Mouse (Mus musculus) C3H10T1/2 (cell line): ENCODE data around the gene Ms4a5. TPM values are rescaled to one million over a fixed set of nuclear protein-coding genes. Genes with fewer than 3 reads are reported as not detected.

Experiments used
- polyA plus RNA-seq, 2 experiments: library from polyadenylated mRNA; unstranded; fragments of >200 nt; fragmentation: generic; extraction: Trizol; gene quantifications; one replicate each; pipeline ENCODE4 v1.2.1; 2012; ENCODE audit warnings: missing spikeins in 2 of 2

Ms4a5 gene
- polyA plus RNA-seq: not detected

GRCm38 (mm10) chr19:11283773-11284172, at the start of gene Ms4a5:
Gene Ms4a5 (minus strand): TSS chr19:11283873.

GRCm38 (mm10) chr19:11314354-11314753, 30.7 kb upstream of the Ms4a5 start, which contains the start of gene Ms4a14:
Gene Ms4a14 (minus strand): TSS chr19:11314454.

GRCm38 (mm10) chr19:11266052-11266845, 17.4 kb downstream of the Ms4a5 start, which contains the start of gene Ms4a1:
Gene Ms4a1 (minus strand): TSS chr19:11266241.

GRCm38 (mm10) chr19:11232348-11232747, 51.3 kb downstream of the Ms4a5 start, which contains the start of gene Ms4a12:
Gene Ms4a12 (minus strand): TSS chr19:11232448.

Other genes with a start within 250 kb of the Ms4a5 start
- not detected for gene Ms4a8a, start 202.8 kb downstream of the Ms4a5 start, polyA plus RNA-seq
- gene 1700017D01Rik, start 153.0 kb downstream of the Ms4a5 start, polyA plus RNA-seq: not detected
- gene 1700025F22Rik, start 118.6 kb downstream of the Ms4a5 start, polyA plus RNA-seq: not detected
- not detected for gene Ms4a13, start 87.1 kb downstream of the Ms4a5 start, polyA plus RNA-seq
- not detected for gene Ms4a12, start 51.4 kb downstream of the Ms4a5 start, polyA plus RNA-seq
- not detected for gene Ms4a1, start 17.6 kb downstream of the Ms4a5 start, polyA plus RNA-seq
- not detected for gene Ms4a14, start 30.6 kb upstream of the Ms4a5 start, polyA plus RNA-seq
- gene Ms4a7, start 52.3 kb upstream of the Ms4a5 start, polyA plus RNA-seq: not detected
- not detected for gene Ms4a4a, start 91.7 kb upstream of the Ms4a5 start, polyA plus RNA-seq
- gene Ms4a4c, start 120.9 kb upstream of the Ms4a5 start, polyA plus RNA-seq: not detected
- not detected for gene Ms4a4b, start 159.7 kb upstream of the Ms4a5 start, polyA plus RNA-seq
- gene Ms4a6c, start 185.5 kb upstream of the Ms4a5 start, polyA plus RNA-seq: not detected
- not detected for gene Gm8369, start 202.1 kb upstream of the Ms4a5 start, polyA plus RNA-seq
- gene Ms4a6b, start 232.6 kb upstream of the Ms4a5 start, polyA plus RNA-seq: not detected